Mouse (Mus musculus) testis, adult 2 months (tissue): ENCODE results near the gene Mapkapk5. TPM values are rescaled to one million over a fixed set of nuclear protein-coding genes. Genes with fewer than 3 reads are reported as not detected.
A peak's percentile ranks its signal among the peaks of the same experiment; 100 is the strongest.
"Not testable (repeated sequence)": the region's sequence is repeated elsewhere in the genome, so short reads cannot be mapped to it uniquely, and the experiment has no call there.

Source experiments
- H3K27ac ChIP-seq: fragments of 200-500 bp; 2 replicates; pipeline ENCODE4 v1.5.1; 2012; ENCODE audit warnings: low read depth, low read length; ENCODE audit not compliant: control insufficient read depth, insufficient read depth
- H3K27me3 ChIP-seq: fragments of 200-500 bp; 2 replicates; pipeline ENCODE4 v1.6.1; 2012; ENCODE audit warnings: mild to moderate bottlenecking, low read length, moderate library complexity; ENCODE audit not compliant: control insufficient read depth, insufficient read depth
- H3K36me3 ChIP-seq: fragments of 200-500 bp; 2 replicates; pipeline ENCODE4 v1.6.1; 2012; ENCODE audit warnings: mild to moderate bottlenecking, low read length; ENCODE audit not compliant: control insufficient read depth, insufficient read depth
- H3K4me1 ChIP-seq: fragments of 200-500 bp; 2 replicates; pipeline ENCODE4 v1.6.1; 2012; ENCODE audit warnings: low read length; ENCODE audit not compliant: control insufficient read depth, insufficient read depth
- H3K4me3 ChIP-seq: fragments of 200-500 bp; 2 replicates; pipeline ENCODE4 v1.5.1; 2012; ENCODE audit warnings: low read depth, mild to moderate bottlenecking, low read length, moderate library complexity, mixed read lengths; ENCODE audit not compliant: control insufficient read depth
- CTCF ChIP-seq: fragments of 200-500 bp; IDR thresholded peaks from 2 replicates; pipeline ENCODE4 v1.5.1; 2012; ENCODE audit warnings: low read depth, mild to moderate bottlenecking, inconsistent platforms, low read length, moderate library complexity; ENCODE audit not compliant: control insufficient read depth, insufficient read depth, insufficient replicate concordance
- POLR2A ChIP-seq: fragments of 200-500 bp; IDR thresholded peaks from 2 replicates; pipeline ENCODE4 v1.6.1; 2012; ENCODE audit warnings: low read depth, mild to moderate bottlenecking, inconsistent platforms, low read length, moderate library complexity; ENCODE audit not compliant: control insufficient read depth
- polyA plus RNA-seq: library from polyadenylated mRNA; depleted of rRNA; stranded (reverse); fragments of >200 nt; gene quantifications from 2 replicates; pipeline ENCODE4 v1.2.3, GENCODE M21; 2012

The Mapkapk5 gene
- polyA plus RNA-seq, 1 experiment, result 28.4 TPM

DNA sequence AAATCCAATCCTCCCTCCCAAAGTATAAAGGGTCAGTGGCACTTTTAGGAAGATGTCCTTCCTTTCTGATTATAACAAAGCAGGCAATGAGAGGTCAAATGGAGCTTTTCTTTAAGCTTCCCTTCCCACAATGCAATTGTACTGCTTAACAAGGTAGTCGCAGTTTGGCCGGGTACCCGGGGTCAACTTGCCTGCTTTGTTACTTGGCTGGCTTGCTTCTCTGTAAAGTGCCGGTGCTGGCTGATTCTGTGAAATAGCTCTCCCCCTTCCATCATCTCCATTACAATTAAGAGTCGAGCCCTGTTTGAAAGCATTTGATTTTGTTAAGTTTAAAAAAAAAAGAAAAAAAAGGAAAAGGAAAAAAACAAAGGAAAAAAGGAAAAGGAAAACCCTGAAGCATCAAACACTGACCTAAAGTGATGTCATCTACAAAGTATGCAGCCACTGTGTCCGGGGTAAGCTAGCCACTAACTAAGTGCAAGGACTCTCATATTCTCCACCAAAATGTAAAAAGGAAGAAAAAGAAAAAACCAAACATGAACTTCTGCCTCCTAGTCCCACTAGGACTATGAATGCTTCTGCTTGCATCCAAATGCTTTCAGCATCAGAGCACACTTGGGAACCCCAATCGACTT lies 8.7 kb downstream of the Mapkapk5 start:
- Histone ChIP-seq H3K27ac (no peak overlapping the region), H3K27me3 (no peaks in the 10 kb centered on the region), H3K4me1 (no peaks in the 10 kb centered on the region), H3K4me3 (no peak overlapping the region), H3K36me3 (no peaks in the 10 kb centered on the region; the same call in 1 of the 2 replicates)
- no peak for TF ChIP-seq POLR2A
- no peak for TF ChIP-seq CTCF

GRCm38 (mm10) chr5:121535116-121535515 lies 10.6 kb downstream of the Mapkapk5 start:
- TF ChIP-seq CTCF (no peak), POLR2A (no peak)

GRCm38 (mm10) chr5:121534521-121534920 lies 11.2 kb downstream of the Mapkapk5 start:
- H3K36me3 ChIP-seq, result peaks cover 2% of the 10 kb centered on the region
- H3K27me3 ChIP-seq, result no peaks in the 10 kb centered on the region
- H3K27ac ChIP-seq, result no peak overlapping the region
- TF ChIP-seq CTCF, result peak; percentile 25; the same call in 1 of the 2 replicates
- no peak for TF ChIP-seq POLR2A
- H3K4me1 ChIP-seq, result no peaks in the 10 kb centered on the region
- H3K4me3 ChIP-seq, result no peak overlapping the region

More at GRCm38 (mm10) chr5:121535116-121535515, 10.6 kb downstream of the Mapkapk5 start:
- no peaks in the 10 kb centered on the region for H3K4me1 ChIP-seq
- peaks cover 2% of the 10 kb centered on the region for H3K36me3 ChIP-seq
- no peaks in the 10 kb centered on the region for H3K27me3 ChIP-seq
- H3K27ac ChIP-seq, result no peak overlapping the region
- no peak overlapping the region for H3K4me3 ChIP-seq

GRCm38 (mm10) chr5:121526961-121527360 lies 18.7 kb downstream of the Mapkapk5 start:
- no peaks in the 10 kb centered on the region for H3K27me3 ChIP-seq
- TF ChIP-seq CTCF (no peak), POLR2A (no peak)
- H3K4me1 ChIP-seq, result no peaks in the 10 kb centered on the region
- peak overlapping the region; percentile 3; the same call in 1 of the 2 replicates for H3K4me3 ChIP-seq
- H3K36me3 ChIP-seq, result peaks cover 4% of the 10 kb centered on the region
- no peak overlapping the region for H3K27ac ChIP-seq

DNA sequence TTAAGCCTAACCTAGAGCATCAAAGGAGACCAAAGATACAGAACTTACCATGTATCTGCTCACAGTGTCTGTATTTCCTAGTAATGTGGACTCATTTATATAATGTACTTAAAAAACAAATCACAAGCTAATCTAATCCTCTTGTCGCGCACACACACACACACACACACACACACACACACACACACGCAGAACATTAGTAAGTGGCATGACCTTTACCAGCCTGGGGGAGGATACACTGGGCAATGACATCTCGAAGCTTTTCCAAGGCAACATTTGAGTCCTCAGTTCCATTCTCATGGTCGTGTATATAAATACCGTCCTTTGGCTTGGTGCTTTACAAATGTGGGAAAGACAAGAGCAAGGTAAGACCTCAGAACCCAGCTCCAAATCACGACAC lies 19.2 kb downstream of the Mapkapk5 start:
- Histone ChIP-seq H3K27ac (no peak overlapping the region), H3K4me3 (peak overlapping the region; percentile 60; the same call in 1 of the 2 replicates), H3K27me3 (no peaks in the 10 kb centered on the region), H3K36me3 (peaks cover 4% of the 10 kb centered on the region), H3K4me1 (no peaks in the 10 kb centered on the region)
- TF ChIP-seq POLR2A, result no peak
- TF ChIP-seq CTCF, result no peak

DNA sequence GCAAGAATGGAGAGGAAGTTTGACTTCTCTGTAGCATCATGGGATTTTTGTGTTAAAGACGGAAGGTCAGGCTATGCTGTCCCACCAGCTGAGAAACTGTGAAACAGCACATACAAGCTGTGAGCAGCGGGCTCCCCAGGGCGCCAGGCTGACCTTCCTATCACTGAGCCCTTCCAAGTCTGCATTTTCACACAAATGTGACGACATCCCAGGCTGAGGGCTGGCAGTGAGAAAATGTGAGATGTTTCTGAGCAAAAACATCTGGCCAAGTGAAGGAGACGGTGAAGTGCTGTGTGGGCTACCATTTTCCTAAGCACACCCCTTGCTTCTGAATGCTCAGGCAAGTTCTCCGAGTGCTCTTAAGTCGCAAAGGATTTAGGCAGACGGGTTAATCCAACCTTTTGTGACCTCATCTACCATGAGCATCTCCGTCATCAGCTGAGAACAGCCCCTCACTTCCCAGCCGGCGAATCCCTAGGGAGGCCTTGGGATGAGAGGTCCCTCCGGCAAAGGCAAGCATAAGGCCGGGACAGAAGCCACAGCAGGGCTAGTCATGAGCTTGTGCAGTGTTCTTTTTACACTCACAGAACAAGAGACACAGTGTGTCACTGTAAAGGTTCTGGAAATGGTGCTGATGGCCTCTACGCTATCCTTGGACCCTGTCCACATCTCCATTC lies 19.8 kb downstream of the Mapkapk5 start:
- no peak overlapping the region for H3K27ac ChIP-seq
- H3K4me3 ChIP-seq, result peak overlapping the region; percentile 60
- peaks cover 3% of the 10 kb centered on the region for H3K36me3 ChIP-seq
- H3K4me1 ChIP-seq, result no peaks in the 10 kb centered on the region; the same call in 1 of the 2 replicates
- no peaks in the 10 kb centered on the region for H3K27me3 ChIP-seq
- TF ChIP-seq POLR2A (no peak), CTCF (no peak)

- peak overlapping the region; percentile 82 for H3K4me3 ChIP-seq
- not testable (repeated sequence) for H3K27me3 ChIP-seq, H3K36me3 ChIP-seq, H3K4me1 ChIP-seq, H3K27ac ChIP-seq
- TF ChIP-seq POLR2A, result peak; percentile 68; the same call in 1 of the 2 replicates
Measured at GRCm38 (mm10) chr5:121519758-121520157, 25.9 kb downstream of the Mapkapk5 start.

DNA sequence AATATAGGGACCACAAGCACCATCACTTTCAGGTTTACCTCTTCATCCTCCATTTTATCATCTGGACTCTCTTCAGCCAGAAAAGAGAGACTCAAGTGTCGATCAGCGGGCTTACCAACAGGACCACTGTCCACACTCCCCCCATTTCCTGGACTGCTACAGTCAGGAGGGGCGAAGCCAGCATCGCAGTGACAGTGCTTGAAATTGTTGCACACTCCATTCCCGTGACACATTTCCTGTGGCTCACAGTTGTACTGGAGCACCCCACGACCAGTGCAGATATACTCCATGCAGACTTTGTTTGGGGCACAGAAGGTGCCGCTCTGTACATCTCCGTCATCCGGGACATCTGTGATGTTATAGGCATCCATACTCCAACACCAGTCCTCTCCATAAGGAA lies 26.7 kb downstream of the Mapkapk5 start:
- H3K36me3 ChIP-seq, result no peaks in the 10 kb centered on the region
- H3K27me3 ChIP-seq, result no peaks in the 10 kb centered on the region
- TF ChIP-seq POLR2A (no peak), CTCF (no peak)
- no peaks in the 10 kb centered on the region; the same call in 1 of the 2 replicates for H3K4me1 ChIP-seq
- H3K4me3 ChIP-seq, result peak overlapping the region; percentile 82
- no peak overlapping the region; the same call in 1 of the 2 replicates for H3K27ac ChIP-seq
